Mouse (Mus musculus) intestine, postnatal 0 days (tissue): ENCODE data around the gene Aarsd1. TPM values are rescaled to one million over a fixed set of nuclear protein-coding genes. Genes with fewer than 3 reads are reported as not detected.
A peak's percentile ranks its signal among the peaks of the same experiment; 100 is the strongest.
"Not testable (repeated sequence)": the region's sequence is repeated elsewhere in the genome, so short reads cannot be mapped to it uniquely, and the experiment has no call there.

Experiments used
- ATAC-seq: fragments of 200-750 bp; cut with Nextera tagmentation; 2 replicates; pipeline ENCODE4 v1.8.0; 2017; ENCODE audit warnings: mild to moderate bottlenecking, moderate TSS enrichment, moderate library complexity
- H3K27ac ChIP-seq: fragments of 300-500 bp; sonication (generic); 2 replicates; pipeline ENCODE4 v1.5.1; 2014; ENCODE audit warnings: mild to moderate bottlenecking, low read depth, low read length, moderate library complexity
- H3K27me3 ChIP-seq: fragments of 300-500 bp; sonication (generic); replicated peaks from 2 replicates; pipeline ENCODE4 v1.6.1; 2014; ENCODE audit warnings: low read length, mixed read lengths; ENCODE audit not compliant: control insufficient read depth, insufficient read depth
- H3K36me3 ChIP-seq: fragments of 300-500 bp; sonication (generic); 2 replicates; pipeline ENCODE4 v1.6.1; 2014; ENCODE audit warnings: mild to moderate bottlenecking, moderate library complexity; ENCODE audit not compliant: control insufficient read depth, insufficient read depth
- H3K4me1 ChIP-seq: fragments of 300-500 bp; sonication (generic); replicated peaks from 2 replicates; pipeline ENCODE4 v1.6.1; 2014; ENCODE audit warnings: antibody characterized with exemption, low read length, mixed read lengths; ENCODE audit not compliant: control insufficient read depth, insufficient read depth
- H3K4me2 ChIP-seq: fragments of 300-500 bp; sonication (generic); replicated peaks from 2 replicates; pipeline ENCODE4 v1.6.1; 2014; ENCODE audit warnings: low read depth, mild to moderate bottlenecking, moderate library complexity
- H3K4me3 ChIP-seq: fragments of 300-500 bp; sonication (generic); 2 replicates; pipeline ENCODE4 v1.5.1; 2014; ENCODE audit warnings: low read depth, low read length
- H3K9ac ChIP-seq: fragments of 300-500 bp; sonication (generic); 2 replicates; pipeline ENCODE4 v1.6.1; 2014; ENCODE audit warnings: mild to moderate bottlenecking, low read depth, low read length
- H3K9me3 ChIP-seq: fragments of 300-500 bp; sonication (generic); 2 replicates; pipeline ENCODE4 v1.6.1; 2016; ENCODE audit warnings: mixed run types; ENCODE audit not compliant: control insufficient read depth
- CTCF ChIP-seq: sonication (generic); IDR thresholded peaks from 2 replicates; pipeline ENCODE4 v1.5.1; 2016; ENCODE audit warnings: low read depth, mild to moderate bottlenecking, control low read depth, antibody characterized with exemption, moderate library complexity
- WGBS: fragments of 180-500 bp; shearing (Covaris S2); extraction: QIAGEN DNeasy Blood & Tissue Kit; methylation state at CpG from one replicate; pipeline ENCODE4 v1.1.7; 2014; 5-methylcytosine and 5-hydroxymethylcytosine counted together
- polyA plus RNA-seq: library from polyadenylated mRNA; unstranded; fragments of >200 nt; fragmentation: Nextera tagmentation; extraction: Ambion mirVana; gene quantifications from 2 replicates; pipeline ENCODE4 v1.2.1, GENCODE M21; 2015

The Aarsd1 gene
- polyA plus RNA-seq, result 27.0 and 28.9 TPM in 2 replicates

DNA sequence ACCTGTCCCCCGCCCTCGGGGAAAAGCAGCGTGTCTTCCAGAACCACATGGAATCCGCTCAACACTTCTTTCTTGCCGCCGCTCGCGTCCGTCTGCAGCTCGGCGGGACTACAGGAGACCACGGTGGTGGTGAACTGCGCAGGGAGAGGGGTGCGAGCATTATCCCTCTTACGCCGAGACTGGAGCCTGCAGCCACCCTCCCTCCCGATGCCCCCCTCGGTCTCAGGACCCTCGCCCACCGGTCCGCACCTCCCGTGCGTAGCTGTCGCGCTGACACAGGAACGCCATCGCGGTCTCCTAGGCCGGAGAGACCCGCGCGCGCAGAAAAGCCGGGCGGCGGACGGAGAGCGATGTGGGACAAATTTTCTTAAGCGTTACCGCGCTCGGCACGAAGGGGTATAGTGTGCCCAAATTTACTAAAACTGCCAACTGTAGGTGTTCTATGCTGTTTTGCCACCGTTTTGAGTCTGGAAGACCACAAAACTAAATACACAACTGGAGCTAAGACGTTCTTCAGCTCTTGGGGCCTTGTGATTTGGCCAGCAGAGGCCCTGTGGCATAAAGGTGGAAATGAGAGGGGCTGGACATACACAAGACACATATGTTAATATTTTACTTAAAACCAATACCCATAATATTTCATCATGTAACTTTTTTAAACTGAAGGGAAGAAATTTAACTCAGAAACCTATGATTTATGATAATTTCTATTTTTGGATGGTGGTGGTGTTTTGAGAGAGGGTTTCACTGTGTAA, at the start of gene Aarsd1:
TSS of gene Aarsd1 (minus strand) at position 515 of the 755 bp plus-strand sequence.
- Histone ChIP-seq H3K36me3 (peaks cover 10% of the 10 kb centered on the region; the same call in 1 of the 2 replicates), H3K4me1 (no peaks in the 10 kb centered on the region), H3K27ac (peak within 1 kb of the TSS; percentile 57; the same call in 1 of the 2 replicates), H3K4me3 (peak within 1 kb of the TSS; percentile 80), H3K27me3 (no peaks in the 10 kb centered on the region), H3K9me3 (no peaks in the 10 kb centered on the region), H3K9ac (peak within 1 kb of the TSS; percentile 80), H3K4me2 (peak within 1 kb of the TSS; percentile 84)
- WGBS, result under 1% methylated on average over 44 of the region's 45 CpGs
- no peak for TF ChIP-seq CTCF
- peak; percentile 76 for ATAC-seq

- not testable (repeated sequence) for H3K4me1 ChIP-seq, ATAC-seq, H3K9me3 ChIP-seq, H3K36me3 ChIP-seq, H3K9ac ChIP-seq, H3K27ac ChIP-seq, H3K27me3 ChIP-seq
- Histone ChIP-seq H3K4me2 (peak overlapping the region; percentile 94), H3K4me3 (peak overlapping the region; percentile 82; the same call in 1 of the 2 replicates)
- 58% methylated on average over 5 of the region's 5 CpGs for WGBS
These were observed 49.1 kb upstream of the Aarsd1 start for GRCm38 (mm10) chr11:101466552-101466950.

DNA sequence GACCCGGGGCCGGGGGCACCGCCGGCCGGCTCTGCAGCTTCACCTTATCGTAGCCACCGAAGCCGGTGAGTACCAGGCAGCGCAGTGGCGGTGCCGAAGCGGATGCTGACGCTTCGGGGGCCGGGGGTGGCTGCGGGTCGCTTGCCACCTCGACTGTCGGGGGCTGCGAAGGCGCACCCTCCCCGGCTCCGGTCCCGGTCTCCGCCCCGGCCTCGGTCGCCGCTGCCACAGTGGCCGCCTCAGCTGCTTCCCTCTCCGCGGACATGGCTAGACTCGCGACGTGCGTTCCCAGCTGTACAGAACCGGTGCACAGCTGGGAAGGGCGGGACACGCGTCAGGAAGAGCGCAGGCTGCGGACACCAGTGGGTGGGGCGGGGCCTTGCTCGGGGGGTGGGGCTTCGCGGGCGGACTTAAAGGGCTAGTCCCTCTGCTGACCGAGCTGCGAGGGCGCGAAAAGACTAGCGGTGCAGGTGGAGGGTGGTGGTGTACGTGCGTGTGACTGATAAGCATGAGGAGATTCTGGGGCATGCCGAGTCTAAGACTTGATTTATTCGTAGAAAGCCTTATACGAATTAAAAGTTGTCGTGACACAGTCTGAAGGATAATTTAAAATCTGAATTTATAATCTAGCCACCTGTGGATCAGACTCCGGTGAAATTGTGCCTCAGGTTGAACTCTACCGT, 48.6 kb upstream of the Aarsd1 start, which contains the start of gene Vat1:
TSS of gene Vat1 (minus strand) at position 362 of the 683 bp plus-strand sequence.
- Histone ChIP-seq H3K27ac (peak within 1 kb of the TSS; percentile 93), H3K9me3 (no peaks in the 10 kb centered on the region), H3K9ac (peak within 1 kb of the TSS; percentile 71), H3K36me3 (peaks cover 15% of the 10 kb centered on the region), H3K27me3 (no peaks in the 10 kb centered on the region), H3K4me1 (0 out of 2 replicates have a peak, but pooled peaks cover 7% of the 10 kb centered on the region), H3K4me3 (peak within 1 kb of the TSS; percentile 82), H3K4me2 (peak within 1 kb of the TSS; percentile 94)
- under 1% methylated on average over 57 of the region's 60 CpGs for WGBS
- peak; percentile 11; the same call in 1 of the 2 replicates for TF ChIP-seq CTCF
- ATAC-seq, result peak; percentile 25; the same call in 1 of the 2 replicates

DNA sequence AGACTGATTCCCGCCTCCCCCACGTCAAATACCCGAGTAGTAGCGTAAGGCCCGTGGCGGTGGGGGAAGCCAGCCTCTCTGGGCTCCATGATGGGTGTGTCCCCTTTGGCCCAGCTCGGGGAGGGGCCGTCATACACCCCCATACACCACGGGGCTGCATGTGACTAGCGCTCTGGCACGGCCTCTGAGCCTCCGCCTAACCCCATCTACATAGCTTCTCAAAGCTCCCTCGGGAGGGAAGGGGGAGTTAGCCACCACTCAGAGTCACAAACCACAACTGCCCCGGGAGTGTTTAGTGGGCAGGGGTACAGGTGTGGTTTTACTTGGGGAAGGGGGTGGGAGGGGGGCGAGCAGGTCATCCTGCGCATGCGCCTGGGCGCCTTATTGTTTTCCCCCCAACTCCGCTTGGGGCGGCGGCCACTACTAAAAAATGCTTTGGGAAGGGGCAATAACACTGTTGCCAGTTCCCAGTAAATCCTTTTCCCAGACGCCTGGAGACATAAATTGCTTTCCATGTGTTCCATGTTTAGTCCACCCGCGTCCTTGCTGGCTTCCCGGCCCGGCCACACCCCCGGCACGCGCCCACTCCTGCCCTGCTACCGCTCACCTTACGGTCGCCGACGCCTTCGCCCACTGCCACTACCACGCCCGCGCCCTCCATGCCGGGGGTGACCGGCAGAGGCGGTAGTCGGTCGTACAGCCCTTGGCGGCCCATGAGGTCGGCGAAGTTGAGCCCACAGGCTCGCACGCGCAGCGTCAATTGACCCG, 47.9 kb upstream of the Aarsd1 start:
- H3K27me3 ChIP-seq, result no peaks in the 10 kb centered on the region
- no peaks in the 10 kb centered on the region for H3K9me3 ChIP-seq
- peak; percentile 50 for TF ChIP-seq CTCF
- ATAC-seq, result peak; percentile 48
- WGBS, result under 1% methylated on average over 51 of the region's 51 CpGs
- peak overlapping the region; percentile 94 for H3K4me2 ChIP-seq
- H3K4me1 ChIP-seq, result 0 out of 2 replicates have a peak, but pooled peaks cover 7% of the 10 kb centered on the region
- H3K9ac ChIP-seq, result peak overlapping the region; percentile 71
- H3K27ac ChIP-seq, result peak overlapping the region; percentile 93
- H3K4me3 ChIP-seq, result peak overlapping the region; percentile 82
- peaks cover 22% of the 10 kb centered on the region for H3K36me3 ChIP-seq

DNA sequence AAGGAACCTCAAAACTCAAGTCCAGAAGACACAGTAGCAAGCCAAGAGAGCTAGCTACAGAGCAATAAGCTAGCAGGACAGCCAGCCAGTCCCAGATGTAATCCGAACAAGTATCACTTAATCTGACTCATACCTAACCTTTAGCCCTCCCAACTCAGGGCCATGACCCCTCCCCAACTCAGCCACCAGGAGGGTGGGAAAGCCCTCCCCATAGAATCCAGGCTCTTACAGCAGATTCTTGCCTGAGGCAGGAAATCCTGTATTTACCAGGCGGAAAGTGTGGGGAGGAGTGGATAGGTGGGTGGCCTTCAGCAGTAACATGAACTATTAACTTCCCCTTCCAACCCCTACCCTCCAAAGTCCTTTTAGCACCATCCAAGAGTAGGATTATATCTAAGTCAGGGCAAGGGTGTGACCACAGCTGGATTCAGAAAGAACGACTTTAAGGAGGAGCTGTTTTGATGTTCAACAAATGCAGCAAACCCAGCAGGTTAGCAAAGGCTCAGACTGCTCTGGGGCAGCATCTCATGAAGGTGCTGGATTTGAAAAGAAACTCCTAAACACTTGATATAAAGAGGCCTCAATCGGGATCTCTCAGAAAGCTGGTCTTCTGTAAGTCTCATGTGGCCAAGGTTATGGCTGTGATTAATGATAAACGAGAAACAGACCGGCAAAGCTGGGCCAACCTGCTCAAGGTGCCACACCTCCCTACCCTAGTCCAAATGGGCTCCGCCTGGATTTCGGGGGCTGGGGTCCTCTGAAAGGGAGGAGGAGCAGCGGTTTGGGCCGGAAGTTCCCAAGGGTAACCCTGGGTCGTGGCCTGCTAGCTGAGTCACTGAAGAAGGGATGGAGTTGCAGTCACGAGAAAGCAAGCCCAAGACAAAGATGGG, 47.0 kb upstream of the Aarsd1 start, which contains the start of gene Rnd2:
TSS of gene Rnd2 (plus strand) at position 789 of the 890 bp plus-strand sequence.
- TF ChIP-seq CTCF, result no peak
- 0 out of 2 replicates have a peak, but pooled peaks cover 7% of the 10 kb centered on the region for H3K4me1 ChIP-seq
- H3K36me3 ChIP-seq, result peaks cover 30% of the 10 kb centered on the region
- peak within 1 kb of the TSS; percentile 71 for H3K9ac ChIP-seq
- H3K4me2 ChIP-seq, result peak within 1 kb of the TSS; percentile 94
- H3K4me3 ChIP-seq, result peak within 1 kb of the TSS; percentile 82
- H3K27ac ChIP-seq, result peak within 1 kb of the TSS; percentile 93
- no peaks in the 10 kb centered on the region for H3K27me3 ChIP-seq
- peak; percentile 16 for ATAC-seq
- H3K9me3 ChIP-seq, result no peaks in the 10 kb centered on the region
- WGBS, result 6% methylated on average over 12 of the region's 12 CpGs
